Mouse (Mus musculus): ENCODE results near the gene Fam114a1.

The Fam114a1 gene

GRCm38 (mm10) chr5:65057596-65057995, 87.7 kb downstream of the Fam114a1 start:
- DNase-seq (ENCODE audit: extremely low spot score), result no peak

GRCm38 (mm10) chr5:65059806-65060205, 89.9 kb downstream of the Fam114a1 start:
- no peak for DNase-seq (ENCODE audit: extremely low spot score)

GRCm38 (mm10) chr5:65062236-65062635, 92.4 kb downstream of the Fam114a1 start:
- no peak for DNase-seq (ENCODE audit: extremely low spot score)

- DNase-seq (ENCODE audit: extremely low spot score), result no peak
Observed at GRCm38 (mm10) chr5:65063266-65063665, 93.4 kb downstream of the Fam114a1 start.

GRCm38 (mm10) chr5:65068166-65068565, 98.3 kb downstream of the Fam114a1 start:
- no peak for DNase-seq (ENCODE audit: extremely low spot score)

GRCm38 (mm10) chr5:65069872-65070271, 100.0 kb downstream of the Fam114a1 start:
- DNase-seq (ENCODE audit: extremely low spot score), result no peak

GRCm38 (mm10) chr5:65071689-65072118, 101.8 kb downstream of the Fam114a1 start:
- DNase-seq (ENCODE audit: extremely low spot score), result no peak

GRCm38 (mm10) chr5:65073247-65073646, 103.4 kb downstream of the Fam114a1 start:
- no peak for DNase-seq (ENCODE audit: extremely low spot score)

- DNase-seq (ENCODE audit: extremely low spot score), result no peak
Observed at GRCm38 (mm10) chr5:65074693-65075092, 104.8 kb downstream of the Fam114a1 start.

GRCm38 (mm10) chr5:65076087-65076486, 106.2 kb downstream of the Fam114a1 start:
- no peak for DNase-seq (ENCODE audit: extremely low spot score)

- DNase-seq (ENCODE audit: extremely low spot score), result no peak
Observed at GRCm38 (mm10) chr5:65076748-65077147, 106.9 kb downstream of the Fam114a1 start.

GRCm38 (mm10) chr5:65078081-65078480, 108.2 kb downstream of the Fam114a1 start:
- DNase-seq (ENCODE audit: extremely low spot score), result no peak

GRCm38 (mm10) chr5:65079881-65080280, 110.0 kb downstream of the Fam114a1 start:
- no peak for DNase-seq (ENCODE audit: extremely low spot score)

GRCm38 (mm10) chr5:65081836-65082235, 112.0 kb downstream of the Fam114a1 start:
- DNase-seq (ENCODE audit: extremely low spot score), result no peak

- no peak for DNase-seq (ENCODE audit: extremely low spot score)
Observed at GRCm38 (mm10) chr5:65086522-65086921, 116.7 kb downstream of the Fam114a1 start.

- no peak for DNase-seq (ENCODE audit: extremely low spot score)
Observed at GRCm38 (mm10) chr5:65089707-65090106, 119.8 kb downstream of the Fam114a1 start.

- DNase-seq (ENCODE audit: extremely low spot score), result no peak
Observed at GRCm38 (mm10) chr5:65091184-65091858, 121.5 kb downstream of the Fam114a1 start.
